Mouse (Mus musculus) c-Kit-positive CD71-positive TER-119-negative erythroid progenitor cells, embryonic 14.5 days (primary cell): Measurements from ENCODE around the gene Pde1a.

ENCODE experiments used
- DNase-seq: peaks from one replicate; pipeline ENCODE4 v3.0.0-alpha.2; 2013; ENCODE audit warnings: low read depth

The Pde1a gene

DNA sequence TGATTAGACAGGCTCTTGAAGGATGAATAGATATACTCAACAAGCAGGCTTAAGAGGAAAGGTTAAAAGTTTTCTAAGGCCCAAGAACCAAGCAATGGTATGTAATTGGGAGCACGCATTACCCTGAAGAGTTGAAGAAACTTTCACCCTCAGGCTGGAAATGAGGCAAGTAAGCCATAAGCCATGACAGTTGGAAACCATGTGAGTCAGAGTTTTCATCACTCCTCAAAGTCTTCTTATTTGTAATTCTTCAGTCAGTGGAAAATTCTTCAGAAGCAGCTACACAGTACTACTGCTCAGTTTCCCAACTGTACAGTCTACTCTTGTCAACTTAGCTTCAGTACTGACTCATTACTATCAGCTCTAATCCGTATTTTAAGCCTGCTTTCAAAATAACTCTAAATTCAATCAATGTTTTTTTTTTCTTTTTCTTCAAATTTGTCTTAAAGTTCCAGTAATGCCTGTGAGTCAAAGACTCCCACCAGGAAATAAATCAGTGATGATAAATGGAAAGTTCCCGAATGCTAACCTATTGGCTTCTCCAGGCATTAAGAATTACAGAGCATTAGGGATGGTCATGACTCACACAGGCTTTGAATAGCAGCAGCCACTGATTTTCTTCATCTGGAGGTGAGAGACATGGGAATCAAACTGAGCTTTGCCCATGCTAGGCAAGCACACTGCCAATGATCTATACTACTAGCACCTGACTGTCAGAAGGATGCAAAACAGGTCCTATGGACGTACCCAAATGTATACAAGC lies 82.3 kb downstream of the Pde1a start:
- DNase-seq = no peak

DNA sequence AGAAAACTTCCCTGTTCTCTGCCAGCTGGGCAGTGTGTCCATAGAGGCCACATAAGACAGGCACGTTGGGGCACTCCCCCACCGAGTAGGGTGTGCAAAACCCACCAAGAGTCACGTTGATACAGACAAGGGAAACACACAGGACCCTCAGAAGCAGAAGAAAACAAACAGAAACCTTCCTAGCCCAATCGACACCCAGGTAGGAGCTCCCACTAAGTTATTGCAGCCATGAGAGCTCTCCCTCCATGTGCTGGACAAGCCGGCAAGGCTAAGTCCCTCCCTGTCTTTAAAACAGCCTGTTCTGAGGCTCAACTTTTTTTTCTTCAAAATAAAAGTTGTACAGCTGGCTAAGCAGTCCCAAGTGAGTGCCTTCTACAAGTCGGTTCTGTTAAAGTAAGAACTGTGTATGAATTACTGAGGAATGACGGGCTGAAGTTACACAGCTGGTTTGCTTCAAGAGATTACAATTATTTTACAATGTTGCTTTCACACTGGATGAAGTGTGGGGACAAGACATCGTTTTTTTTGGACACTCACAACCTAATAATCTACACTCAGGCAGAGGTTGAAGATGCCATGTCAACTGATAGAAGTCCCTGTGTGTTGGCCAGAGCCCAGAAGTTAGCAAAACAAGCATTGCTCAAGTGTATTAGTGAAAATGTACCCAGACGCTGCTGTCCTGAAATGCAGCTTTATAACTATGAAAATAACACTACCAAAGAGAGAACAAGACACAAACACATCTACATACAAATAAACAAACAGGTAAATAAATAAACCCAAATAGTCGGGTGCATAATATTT lies 90.4 kb downstream of the Pde1a start:
- no peak for DNase-seq

DNA sequence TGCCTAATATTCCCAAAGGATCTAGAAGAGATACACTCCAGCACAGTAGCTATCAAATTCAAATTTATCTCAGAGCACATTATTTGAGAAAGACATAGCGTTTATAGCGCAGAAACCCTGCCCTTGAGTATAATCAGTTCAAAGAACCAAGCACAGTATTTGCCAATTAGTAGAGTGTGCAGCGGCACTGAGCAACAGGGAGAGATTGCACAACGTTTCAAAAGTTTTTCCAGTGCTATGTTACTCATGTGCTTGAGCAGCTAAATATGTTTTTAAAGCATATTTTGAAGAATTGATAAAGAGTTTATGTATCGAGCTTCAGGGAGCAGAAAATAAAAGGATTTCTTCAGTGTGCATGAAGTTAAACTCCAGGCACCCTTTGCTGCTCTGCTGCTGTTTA lies 91.3 kb downstream of the Pde1a start:
- no peak for DNase-seq

DNA sequence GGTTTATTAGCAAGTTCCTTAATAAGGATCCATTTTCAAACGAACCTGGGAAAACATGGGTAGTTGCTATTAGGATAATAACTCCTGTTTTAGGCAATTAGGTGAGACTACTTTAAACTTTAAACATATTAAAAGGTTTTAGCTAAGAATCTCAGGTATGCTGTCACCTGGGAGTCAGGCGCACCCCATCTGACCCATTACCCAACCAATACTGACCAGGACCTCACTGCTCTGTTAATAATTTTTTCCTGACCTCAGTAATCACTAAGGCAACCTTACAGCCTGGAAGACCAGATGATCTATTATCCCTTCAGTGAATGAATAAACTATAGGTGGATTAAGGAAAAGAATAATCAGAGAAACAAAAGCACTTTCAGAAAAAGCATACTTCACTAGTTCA lies 100.2 kb downstream of the Pde1a start:
- no peak for DNase-seq

DNA sequence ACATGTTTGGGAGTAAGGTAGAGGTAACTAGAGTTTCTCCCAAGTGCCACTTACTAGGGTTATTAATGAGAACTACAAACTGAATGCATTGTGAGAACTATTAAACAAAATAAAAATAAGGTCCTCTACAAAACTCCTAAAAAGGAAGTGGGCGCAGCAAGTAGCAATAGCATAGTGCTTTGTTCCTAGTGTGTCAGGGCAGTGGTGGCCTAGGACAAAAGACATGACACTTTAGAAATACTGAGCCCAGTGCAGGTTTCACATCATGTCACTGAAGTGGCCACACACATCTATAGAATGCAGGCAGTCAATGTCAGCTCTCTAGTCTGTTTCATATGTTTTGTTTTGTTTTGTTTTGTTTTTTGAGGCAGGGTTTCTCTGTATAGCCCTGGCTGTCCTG lies 103.2 kb downstream of the Pde1a start:
- DNase-seq = no peak

DNA sequence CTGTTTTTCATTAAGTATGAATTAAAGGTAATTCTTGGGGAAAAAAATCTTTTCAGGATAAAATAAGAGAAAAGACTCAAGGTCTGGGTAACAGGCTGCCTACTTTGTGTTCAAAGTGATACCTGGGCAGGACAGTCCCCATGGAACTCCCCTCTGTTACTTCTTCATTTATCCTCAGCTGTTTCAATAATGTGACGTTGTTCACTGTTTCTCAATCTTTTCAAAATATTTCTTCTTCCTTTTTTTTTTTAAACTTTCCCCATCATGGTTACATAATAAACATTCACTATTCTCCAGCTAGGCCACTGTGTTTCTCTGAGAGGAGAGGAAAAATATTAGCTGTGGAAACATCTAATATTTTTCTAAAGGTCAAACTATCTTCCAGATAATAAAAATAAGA lies 103.7 kb downstream of the Pde1a start:
- DNase-seq = no peak

DNA sequence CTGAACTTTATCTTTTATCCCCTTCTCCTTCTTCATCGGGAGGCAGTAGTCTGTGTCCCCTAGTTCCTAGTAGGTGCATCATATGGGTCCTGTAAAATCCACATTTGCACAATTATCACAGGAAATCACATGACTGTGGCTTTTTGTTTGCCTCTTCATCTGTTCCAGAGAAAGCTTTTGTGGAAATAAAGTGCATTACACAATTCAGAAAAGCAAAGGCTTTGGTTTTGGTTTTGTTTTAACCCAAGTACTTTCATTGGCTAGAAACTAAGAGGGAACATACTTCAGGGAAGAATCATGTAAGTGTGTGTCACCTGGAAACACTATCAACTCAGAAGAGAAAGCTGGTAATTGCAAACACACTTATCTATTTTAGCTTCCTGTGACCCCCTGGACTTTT lies 104.2 kb downstream of the Pde1a start:
- no peak for DNase-seq

DNA sequence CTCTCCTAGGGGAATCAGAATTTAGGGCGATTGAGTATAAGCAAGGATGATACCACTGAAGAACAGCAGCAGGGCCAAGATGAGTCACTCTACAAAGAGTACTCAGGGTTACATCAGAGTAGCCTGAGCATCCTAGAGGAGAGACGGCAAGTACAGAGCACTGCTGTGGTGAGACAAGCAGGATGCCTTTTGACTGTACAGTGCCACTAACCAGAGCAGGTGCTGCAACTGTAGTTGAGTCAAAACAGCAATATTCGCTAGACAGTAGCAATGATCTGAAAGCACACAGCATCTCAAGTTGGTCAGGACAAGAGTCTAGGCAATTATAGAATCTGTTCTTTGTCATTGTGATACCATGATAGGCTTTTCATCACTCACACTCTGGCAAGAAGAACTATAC lies 115.1 kb downstream of the Pde1a start:
- no peak for DNase-seq

DNA sequence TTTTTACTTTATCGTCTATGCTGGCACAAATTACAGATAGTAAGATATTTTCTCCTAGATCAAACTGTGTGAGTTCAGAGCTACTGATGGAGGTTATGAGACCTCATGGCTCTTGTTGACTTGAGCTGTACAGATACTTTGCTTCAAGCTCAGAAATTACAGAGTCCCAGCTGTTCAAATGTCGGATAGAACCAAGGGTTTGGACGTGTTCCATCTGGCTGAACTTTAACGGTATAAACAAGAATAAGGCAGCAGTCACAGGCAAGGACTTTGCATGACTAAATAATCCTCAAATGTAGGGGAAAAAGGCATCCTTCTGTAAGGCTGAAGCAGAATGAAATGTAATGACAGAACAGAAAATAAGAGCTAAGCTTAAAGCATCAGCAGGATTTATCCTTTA lies 116.2 kb downstream of the Pde1a start:
- no peak for DNase-seq

DNA sequence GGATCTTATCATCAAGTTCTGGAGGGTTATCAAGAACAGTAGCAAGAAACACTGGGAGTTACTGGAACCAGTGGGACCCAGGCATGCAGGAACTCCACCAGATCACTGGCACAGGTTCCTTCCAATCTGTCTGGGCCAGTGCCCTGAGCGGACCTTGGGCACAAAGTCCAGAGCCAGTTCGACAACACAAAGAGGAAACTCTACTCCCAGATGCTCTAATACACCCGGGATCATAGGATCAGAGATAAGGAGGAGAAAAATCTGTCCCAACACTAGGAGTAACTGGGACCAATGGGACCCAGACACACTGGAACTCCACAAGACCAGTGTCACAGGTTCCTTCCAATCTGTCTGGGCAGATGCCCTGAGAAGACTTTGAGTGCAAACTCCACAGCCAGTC lies 130.1 kb downstream of the Pde1a start:
- DNase-seq = no peak

DNA sequence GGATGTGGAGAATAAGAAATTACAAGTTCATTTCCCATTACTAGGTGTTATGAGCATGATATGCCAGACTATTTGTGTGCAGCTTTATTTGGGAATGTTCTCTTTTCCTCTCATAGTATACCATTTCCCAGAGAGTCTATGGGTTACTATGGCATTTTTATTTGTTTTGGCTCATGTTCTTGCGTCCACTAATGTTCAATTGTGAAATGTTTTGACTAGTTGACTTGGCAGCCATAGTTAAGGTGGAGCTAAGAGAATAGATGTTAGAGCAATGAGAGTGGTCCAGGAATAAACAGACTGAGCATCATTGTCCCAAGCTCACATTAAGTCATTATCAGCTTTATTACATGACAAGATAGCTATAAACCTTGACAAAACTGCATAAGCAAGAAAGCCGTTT lies 130.8 kb downstream of the Pde1a start:
- no peak for DNase-seq

DNA sequence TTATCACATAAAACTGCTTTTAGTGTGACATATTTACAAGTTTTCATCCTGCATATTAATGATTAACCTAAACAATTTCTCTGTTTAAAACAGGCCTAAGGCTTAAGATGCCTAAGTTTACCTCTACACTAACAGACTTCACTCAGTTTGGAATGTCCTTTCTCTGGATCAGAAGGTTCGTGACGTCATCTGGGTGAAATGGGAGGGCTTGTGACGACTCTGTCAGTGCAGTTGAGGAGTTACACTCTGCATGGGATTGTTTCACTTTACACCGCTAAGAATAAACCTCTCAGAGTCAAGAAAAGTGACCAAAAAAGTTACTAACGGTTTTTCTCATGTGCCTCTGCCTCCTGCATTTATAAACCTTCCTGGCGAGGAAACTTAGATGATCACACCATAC lies 137.6 kb downstream of the Pde1a start:
- no peak for DNase-seq

DNA sequence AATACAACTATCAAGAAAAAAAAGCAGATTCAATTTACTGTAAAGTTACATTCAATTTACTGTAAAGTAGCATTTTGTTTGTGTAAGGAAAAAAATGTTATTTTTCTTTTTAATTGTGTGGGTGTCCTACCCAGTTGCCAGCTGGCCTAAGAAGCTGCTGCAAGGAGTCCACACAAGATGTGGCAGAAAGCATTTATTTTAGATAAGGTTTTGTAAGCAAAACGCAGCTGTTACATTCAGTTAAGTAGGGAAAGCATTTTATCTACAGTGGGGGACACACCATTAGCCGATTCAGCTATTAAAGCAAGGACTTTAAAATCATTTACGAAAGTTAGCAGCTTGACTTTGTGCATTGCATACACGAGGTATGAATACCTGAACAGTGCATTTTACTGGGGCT lies 145.5 kb downstream of the Pde1a start:
- DNase-seq = no peak

DNA sequence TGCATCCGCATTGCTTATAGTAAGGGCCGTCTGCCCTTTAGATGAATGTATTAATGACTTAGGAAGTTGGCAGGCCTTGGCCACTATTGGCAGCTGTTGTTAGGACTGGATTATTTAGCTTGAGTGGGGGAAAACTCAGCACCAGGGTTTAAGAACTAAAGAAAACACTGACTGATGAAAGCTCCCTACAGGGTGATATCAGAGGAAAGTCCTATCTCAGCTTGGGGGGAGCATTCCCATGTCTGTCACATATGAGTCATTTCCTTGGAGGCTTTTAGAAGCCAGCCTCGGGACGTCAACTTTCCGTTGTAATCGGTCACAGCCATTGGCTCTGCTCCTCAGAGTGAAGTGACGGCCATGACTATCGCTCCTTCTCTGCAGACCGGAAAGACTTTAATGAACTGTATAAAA lies 146.0 kb downstream of the Pde1a start:
- no peak for DNase-seq

DNA sequence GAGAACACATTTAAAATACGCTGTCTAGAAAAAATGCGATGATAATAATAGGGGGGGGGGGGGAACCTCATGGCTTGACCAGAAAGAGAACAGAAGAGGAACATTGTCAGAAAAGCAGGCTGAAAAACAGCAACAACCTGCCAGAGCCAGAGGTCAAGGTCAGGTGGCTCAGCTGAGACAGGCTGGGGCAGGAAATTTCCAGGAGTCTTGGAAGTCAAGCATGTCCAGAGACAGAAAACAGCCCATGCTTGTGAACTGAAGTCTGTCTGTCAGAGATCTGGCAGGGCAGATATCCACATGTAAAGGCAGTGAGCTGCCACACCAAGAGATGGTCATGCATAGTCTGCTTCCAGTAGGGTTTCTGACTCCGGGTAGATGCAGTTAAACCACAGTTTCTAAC lies 147.5 kb downstream of the Pde1a start:
- DNase-seq = no peak

DNA sequence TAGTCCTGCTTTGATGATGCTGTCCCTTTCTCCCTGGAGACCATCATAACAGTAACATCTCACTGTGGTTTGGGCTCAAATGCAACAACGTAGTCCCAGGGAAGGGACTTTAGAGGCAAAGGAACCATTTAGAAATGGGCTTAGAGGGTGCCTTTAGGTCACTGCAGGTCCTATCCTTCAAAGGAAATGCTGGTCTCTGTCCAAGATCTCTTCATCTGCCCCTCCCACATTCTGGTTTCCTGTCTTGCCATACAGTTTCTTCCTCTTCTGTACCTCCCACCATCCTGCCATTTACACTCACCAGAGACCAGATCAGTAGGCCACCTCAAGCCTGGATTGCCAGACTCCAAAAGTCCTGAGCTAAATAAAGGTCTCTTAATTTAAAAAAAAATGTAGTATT lies 150.3 kb downstream of the Pde1a start:
- no peak for DNase-seq

DNA sequence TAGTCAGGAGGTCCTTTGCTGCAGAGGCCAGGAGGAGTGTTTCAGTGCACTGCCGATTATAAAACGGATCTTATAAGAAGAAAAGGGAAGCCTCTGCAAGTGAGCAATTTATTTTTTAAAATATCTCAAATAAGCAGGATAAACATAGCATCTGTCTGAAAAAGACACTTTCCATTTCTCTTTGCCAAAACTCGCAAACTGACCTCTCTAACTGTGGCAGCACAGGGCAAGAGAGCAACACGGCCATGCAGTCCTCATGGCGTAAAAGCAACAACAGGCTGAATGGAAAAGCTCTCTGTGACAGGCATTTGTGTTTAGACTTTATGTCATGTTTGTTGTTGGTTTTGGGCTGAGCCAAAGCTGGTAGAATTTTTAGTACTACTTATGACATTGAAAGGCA lies 152.0 kb downstream of the Pde1a start:
- no peak for DNase-seq

DNA sequence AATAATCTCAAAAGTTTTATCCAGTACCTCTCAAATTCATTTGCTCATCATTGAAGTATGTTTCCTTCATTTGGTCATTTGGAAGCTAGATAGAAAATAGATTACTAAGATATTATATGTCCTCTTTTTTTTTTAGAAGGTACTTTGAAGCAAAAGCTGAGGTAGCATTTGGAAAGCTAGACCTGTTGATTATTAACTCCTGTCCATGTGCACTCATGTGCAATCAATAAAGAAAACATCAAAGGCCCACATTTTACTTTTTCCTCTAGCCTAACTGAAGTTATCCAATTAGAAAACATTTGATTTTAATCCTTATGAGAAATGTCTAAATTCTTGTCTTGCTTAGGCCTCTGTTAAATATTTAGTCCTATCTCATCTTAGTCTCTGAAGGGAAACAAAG lies 153.3 kb downstream of the Pde1a start:
- DNase-seq = no peak

DNA sequence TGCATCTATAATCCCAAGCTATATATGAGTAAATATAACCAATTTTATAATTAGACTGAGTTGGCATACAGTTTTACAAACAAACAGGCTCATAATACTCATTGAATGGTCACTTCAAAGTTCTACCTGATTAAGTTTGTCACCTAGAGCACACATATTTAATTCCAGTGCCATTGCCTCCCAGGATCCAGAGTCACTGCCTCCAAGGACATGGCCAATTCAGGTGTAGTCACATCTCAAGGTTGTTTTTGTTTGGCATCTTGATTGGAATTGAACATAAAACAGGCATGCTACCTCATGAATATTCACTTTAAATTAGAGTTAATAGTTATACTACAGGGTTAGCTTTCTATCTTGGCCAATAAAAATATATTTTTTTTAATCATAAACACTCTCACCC lies 157.0 kb downstream of the Pde1a start:
- DNase-seq = no peak

DNA sequence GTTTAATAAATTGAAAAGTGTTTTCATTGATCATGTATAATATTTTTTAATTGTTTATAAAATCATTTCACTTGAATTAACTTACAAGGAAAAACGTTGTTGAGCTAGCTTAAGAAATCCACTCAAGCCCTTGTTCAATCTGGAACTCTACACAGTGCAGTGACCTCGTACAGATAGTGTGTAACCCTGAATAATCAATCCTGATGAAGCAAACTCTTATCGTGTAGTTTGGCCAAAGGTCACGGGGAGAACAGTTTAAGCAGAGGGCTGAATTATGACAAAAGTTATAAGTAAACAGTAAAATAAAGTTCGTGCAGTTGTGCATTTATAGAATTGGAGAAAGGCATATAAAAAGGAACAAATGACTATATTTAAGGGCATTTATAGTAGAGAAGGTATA lies 159.7 kb downstream of the Pde1a start:
- no peak for DNase-seq

DNA sequence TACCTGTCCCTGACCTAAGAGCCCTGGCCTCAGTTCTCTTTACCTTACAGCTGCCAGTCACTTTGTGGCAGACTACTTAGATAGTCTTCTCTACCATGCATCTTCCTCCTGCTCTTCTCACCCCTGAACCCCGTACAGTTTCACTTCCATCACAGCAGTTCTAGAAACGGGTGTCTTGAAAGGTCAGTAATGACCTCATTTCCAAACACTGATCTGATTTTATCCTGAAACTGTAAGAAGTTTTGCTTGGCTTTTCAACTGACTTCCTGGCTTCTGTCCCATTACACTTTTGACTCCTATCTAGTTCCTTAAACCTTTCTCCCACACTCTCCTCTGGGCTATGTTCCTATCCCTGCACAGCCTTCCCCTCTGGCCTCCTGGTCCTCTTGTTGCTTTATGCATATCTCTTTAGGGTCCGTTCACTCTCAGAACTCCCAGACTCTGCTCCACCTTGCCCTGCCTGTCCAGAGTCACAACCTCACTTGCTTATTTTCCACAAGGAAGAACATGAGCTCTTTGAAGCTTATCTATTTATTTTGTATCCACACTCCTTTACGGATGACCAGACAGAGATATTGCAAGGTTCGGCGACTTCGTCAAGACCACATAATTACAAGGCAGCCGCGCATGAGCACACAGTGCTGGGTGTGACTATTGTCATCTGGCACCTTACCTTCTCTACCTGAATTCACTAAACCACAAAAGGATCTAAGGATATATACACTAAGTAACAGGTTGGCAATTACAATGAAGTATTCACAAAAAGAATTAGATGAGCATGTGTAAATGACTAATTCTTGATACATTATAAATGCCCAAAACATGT lies 162.4 kb downstream of the Pde1a start:
- DNase-seq = no peak

DNA sequence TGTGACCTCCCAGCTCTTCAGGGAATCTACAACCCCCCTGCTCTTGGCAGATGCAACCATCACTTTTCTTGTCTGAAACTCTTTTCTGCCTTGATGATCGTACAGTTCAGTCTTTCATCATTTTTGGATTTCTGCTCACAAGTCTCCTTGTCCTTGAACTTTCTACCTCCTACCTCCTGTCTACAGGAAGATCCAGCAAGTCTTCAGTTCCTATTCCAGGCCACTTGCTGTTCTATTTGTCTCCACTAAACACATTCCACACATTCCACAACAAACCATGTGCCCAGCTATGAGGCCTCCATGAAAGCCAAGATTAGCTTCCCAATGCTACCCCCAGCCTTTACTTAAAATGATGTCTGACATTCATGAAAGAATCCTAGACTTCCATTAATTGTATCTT lies 163.2 kb downstream of the Pde1a start:
- no peak for DNase-seq

DNA sequence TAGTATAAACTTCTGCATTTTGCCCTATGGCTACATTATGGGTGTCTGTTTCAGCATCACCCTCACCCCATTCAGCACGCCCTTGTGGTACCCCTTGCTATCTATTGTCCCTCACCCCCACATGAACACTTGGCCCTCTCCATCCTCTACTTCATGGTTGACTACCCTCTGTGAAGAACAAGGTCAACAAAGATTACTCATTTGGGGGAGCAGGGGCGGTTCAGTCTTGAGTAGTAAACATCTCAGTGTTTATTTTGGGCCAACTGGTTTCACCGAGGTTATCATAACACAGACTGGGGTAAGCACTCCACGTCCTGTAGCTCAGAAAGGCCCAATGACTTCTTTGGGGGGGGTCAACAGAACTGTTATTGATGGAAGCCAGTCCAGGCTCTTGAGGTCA lies 164.3 kb downstream of the Pde1a start:
- DNase-seq = no peak
